Mouse (Mus musculus) G1E (cell line): Measurements from ENCODE around the gene Ppp1r15b. TPM values are rescaled to one million over a fixed set of nuclear protein-coding genes. Genes with fewer than 3 reads are reported as not detected.

ENCODE experiments used
- ATAC-seq: 2 replicates; pipeline ENCODE4 v1.8.0; 2016; ENCODE audit warnings: mild to moderate bottlenecking; ENCODE audit not compliant: insufficient number of reproducible peaks, poor library complexity, low FRiP score, severe bottlenecking; ENCODE audit errors: extremely low read depth
- DNase-seq: peaks from one replicate; pipeline ENCODE4 v3.0.0; 2012; ENCODE audit warnings: low spot score
- H3K27me3 ChIP-seq: 2 replicates; pipeline ENCODE4 v1.6.1; 2012; ENCODE audit warnings: mild to moderate bottlenecking, low read length, inconsistent platforms; ENCODE audit not compliant: insufficient read depth
- H3K36me3 ChIP-seq: replicated peaks from 2 replicates; pipeline ENCODE3; 2012; ENCODE audit warnings: mild to moderate bottlenecking, inconsistent platforms
- H3K4me1 ChIP-seq: 2 replicates; pipeline ENCODE4 v1.6.1; 2012; ENCODE audit warnings: low read depth, low read length, inconsistent platforms, mixed read lengths; ENCODE audit not compliant: insufficient read depth
- H3K4me3 ChIP-seq: 2 replicates; pipeline ENCODE4 v1.5.1; 2012; ENCODE audit warnings: low read depth, mild to moderate bottlenecking, inconsistent platforms, low read length, moderate library complexity, mixed read lengths
- H3K9me3 ChIP-seq: replicated peaks from 2 replicates; pipeline ENCODE4 v1.6.1; 2012; ENCODE audit warnings: inconsistent platforms
- CTCF ChIP-seq: IDR thresholded peaks from 2 replicates; pipeline ENCODE4 v1.5.1; 2012; ENCODE audit warnings: low read depth, low read length, inconsistent platforms, mixed read lengths
- GATA1 ChIP-seq: IDR thresholded peaks from 2 replicates; pipeline ENCODE4 v1.6.1; 2012; ENCODE audit warnings: borderline replicate concordance, low read length, inconsistent platforms, mixed read lengths
- GATA2 ChIP-seq: IDR thresholded peaks from 2 replicates; pipeline ENCODE4 v1.6.1; 2012; ENCODE audit warnings: low read depth, low read length, inconsistent platforms, borderline replicate concordance
- POLR2AphosphoS5 ChIP-seq: IDR thresholded peaks from 2 replicates; pipeline ENCODE4 v1.6.1; 2012; ENCODE audit warnings: low read depth, low read length, inconsistent platforms; ENCODE audit not compliant: insufficient replicate concordance
- TAL1 ChIP-seq: conservative IDR thresholded peaks from 2 replicates; pipeline ENCODE4 v1.6.1; 2012; ENCODE audit warnings: low read depth, low read length, inconsistent platforms, mixed read lengths
- polyA plus RNA-seq: library from polyadenylated mRNA; stranded (reverse); fragments of >175 nt; gene quantifications from 2 replicates; pipeline ENCODE4 v1.2.3, GENCODE M21; 2012
- total RNA-seq, 2 experiments: library from RNA; stranded (forward) in 1 of 2; stranded (reverse) in 1 of 2; fragments of 200-1000 nt in 1 of 2; fragments of >200 nt in 1 of 2; fragmentation: Nextera tagmentation in 1 of 2; gene quantifications; 2 replicates each; pipeline ENCODE4 v1.2.3; 2014 to 2017

The Ppp1r15b gene
- total and polyA plus RNA-seq, 3 experiments = 35.3 to 131 (median 100) TPM

DNA sequence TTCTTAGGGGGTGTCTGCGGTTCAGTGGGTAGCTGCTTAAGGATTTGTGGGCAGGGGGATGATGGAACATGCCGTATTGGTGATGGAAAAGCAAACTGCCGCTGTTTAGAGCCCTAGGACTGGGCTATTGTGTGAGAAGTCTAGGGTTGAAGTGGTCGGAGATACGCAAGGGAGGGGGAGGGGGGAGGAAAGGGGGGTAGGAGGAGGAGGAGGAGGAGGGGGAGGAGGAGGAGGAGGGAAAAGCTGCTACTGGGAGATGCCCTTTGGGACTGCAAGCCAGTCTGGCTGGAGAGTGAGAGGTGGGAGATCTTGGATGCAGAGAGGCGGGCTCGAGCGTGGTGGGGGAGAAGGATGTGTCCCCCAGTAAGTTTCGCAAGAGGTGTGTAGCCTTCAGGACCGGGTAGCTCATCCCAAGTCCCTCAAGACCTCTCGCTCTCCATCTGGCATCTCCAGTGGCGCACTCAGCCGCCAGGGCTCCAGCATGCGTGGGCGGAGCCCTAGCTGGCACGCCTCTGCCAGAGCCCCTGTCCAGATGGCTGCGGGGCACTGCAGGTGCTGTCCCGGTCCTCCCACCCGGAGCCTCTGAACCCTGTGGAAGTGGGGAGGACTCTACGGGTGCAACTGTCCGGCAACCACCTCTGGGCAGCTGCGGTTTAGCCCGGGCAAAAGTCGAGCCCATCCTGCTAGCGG is 51.2 kb downstream of the Ppp1r15b start:
- Histone ChIP-seq H3K27me3 (peaks cover 53% of the 10 kb centered on the region), H3K36me3 (no peaks in the 10 kb centered on the region), H3K4me1 (peaks cover 2% of the 10 kb centered on the region; the same call in 1 of the 2 replicates), H3K9me3 (no peaks in the 10 kb centered on the region), H3K4me3 (no peak overlapping the region)
- TF ChIP-seq GATA1 (no peak), CTCF (no peak)
- no peak for DNase-seq
- ATAC-seq = no peak

DNA sequence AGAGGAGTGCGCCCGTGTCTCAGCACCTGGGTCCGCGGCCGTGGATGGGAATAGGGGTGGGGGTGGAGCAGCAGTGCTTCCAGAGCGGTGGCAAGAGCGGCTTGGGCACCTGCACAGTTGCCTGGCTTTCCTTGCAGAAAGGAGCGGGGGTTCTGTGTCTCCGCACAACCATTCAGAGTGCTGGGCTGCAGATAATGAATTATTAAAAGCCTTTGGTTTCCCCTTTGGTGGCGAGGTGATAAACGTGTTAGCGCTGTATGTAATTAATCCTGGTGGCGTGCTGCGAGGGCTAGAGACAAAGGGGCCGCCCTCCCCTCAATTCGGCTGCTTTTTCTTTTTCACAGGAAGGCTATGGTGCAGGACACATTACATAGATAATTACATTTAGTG is 51.8 kb downstream of the Ppp1r15b start:
- TF ChIP-seq TAL1 = no peak
- TF ChIP-seq CTCF = no peak
- TF ChIP-seq GATA2 = no peak
- no peak for TF ChIP-seq GATA1
- no peak for TF ChIP-seq POLR2AphosphoS5
- ATAC-seq = no peak

DNA sequence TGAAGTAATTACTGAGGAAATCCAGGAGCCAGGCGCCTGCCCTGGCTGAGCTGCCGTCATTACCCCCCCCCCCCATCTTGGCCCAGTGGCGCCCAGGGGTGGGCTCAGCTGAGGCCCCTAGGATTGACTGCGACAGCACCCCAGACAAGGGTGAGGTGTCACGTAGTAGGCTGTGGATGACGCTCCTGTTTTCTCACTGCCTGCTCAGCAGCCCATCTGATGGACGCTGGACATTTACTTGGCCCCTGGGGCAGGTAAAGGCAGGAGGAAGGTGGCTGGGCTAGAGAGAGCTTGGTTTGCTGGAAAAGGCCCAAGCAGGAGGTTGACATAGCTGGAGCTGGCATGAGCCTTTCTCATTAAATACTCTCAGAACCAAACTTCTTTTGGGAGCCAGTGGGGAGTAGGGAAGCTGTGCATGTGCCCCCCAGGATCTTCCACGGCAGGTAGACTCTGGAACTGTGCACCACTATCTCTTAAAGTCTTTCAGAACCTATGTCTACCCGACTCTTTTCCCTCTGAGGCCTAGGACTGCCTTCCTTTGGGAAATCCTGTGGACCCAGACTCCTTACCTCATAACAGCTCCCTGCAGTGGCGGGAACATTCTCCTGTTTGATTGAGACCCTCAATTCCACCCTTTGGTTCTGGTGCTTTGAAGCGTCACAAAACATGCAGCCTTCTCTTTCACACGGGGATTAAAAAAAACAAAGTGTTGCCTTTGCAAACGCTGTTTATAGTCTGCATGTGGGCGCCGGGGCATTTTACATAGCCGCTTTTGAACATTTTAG is 52.4 kb downstream of the Ppp1r15b start:
- H3K9me3 ChIP-seq = no peaks in the 10 kb centered on the region
- TF ChIP-seq GATA2 = no peak
- TF ChIP-seq CTCF = no peak
- TF ChIP-seq POLR2AphosphoS5 = no peak
- no peak for TF ChIP-seq GATA1
- no peak for TF ChIP-seq TAL1
- ATAC-seq = no peak
- no peak for DNase-seq
- H3K4me1 ChIP-seq = peaks cover 2% of the 10 kb centered on the region; the same call in 1 of the 2 replicates
- peaks cover 48% of the 10 kb centered on the region for H3K27me3 ChIP-seq
- H3K36me3 ChIP-seq = no peaks in the 10 kb centered on the region
- no peak overlapping the region for H3K4me3 ChIP-seq

More for the DNA sequence above, 51.8 kb downstream of the Ppp1r15b start:
- Histone ChIP-seq H3K27me3 (peaks cover 52% of the 10 kb centered on the region), H3K36me3 (no peaks in the 10 kb centered on the region), H3K9me3 (no peaks in the 10 kb centered on the region), H3K4me3 (no peak overlapping the region), H3K4me1 (peaks cover 2% of the 10 kb centered on the region; the same call in 1 of the 2 replicates)
- DNase-seq = no peak

DNA sequence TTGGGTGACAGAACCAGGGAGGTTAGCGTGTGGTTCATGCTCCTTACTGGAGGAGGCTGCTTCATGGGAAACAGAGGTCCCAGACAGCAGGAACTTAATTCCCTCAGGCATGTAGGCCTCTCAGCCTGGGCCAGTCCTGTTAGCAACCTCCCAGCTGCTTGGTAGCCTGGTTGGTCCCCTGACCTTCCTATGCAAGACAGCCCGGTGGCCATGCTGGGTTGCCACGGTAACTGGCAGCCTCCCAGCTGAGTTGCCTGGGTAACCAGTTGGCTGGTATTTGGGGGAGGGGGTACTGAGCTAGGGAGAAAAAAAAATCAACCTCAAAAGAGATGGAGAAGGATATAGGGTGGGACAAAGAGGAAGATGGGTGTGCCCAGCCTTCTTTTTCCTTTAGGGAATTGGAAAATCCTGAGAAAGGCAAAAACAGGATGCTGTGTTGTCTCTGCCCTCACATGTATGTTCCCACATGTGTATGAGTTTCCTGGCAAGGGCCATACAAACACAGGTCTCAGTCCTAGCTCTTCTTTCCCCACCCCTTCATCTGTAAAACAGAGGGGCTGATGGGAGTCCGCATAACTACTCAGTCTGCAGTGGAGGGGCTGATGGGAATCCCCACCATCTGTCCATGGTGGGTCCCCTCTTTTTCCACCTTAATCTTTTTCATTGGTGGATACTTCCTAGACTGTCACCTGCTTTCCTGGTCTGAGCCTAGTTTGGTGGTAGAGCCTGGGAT is 57.2 kb downstream of the Ppp1r15b start:
- no peaks in the 10 kb centered on the region for H3K9me3 ChIP-seq
- DNase-seq (no peak), ATAC-seq (no peak)
- TF ChIP-seq CTCF (no peak), TAL1 (no peak), GATA2 (no peak), GATA1 (no peak), POLR2AphosphoS5 (no peak)
- H3K4me1 ChIP-seq = no peaks in the 10 kb centered on the region
- peaks cover 17% of the 10 kb centered on the region for H3K27me3 ChIP-seq
- no peak overlapping the region for H3K4me3 ChIP-seq
- H3K36me3 ChIP-seq = no peaks in the 10 kb centered on the region

DNA sequence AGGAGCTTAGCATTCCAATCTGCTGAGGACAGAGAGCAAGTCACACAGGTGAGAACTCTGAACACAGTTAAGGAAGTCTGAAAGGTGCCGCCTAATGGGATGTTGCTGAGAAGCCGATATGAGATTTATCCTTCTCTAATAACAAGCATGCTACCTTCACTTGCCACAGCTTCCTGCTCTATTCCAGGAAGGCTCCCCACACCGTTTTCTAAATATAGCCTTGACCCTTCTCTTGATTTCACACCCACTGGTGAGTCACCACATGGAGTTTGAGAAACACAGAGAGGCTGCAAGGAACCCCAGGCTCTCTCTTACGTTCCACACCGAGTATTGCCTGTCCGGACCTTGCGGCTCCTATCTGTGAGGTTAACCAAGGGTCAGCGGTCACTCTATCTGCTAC is 57.8 kb downstream of the Ppp1r15b start:
- H3K4me1 ChIP-seq = no peaks in the 10 kb centered on the region
- TF ChIP-seq CTCF = no peak
- TF ChIP-seq POLR2AphosphoS5 = no peak
- no peak for TF ChIP-seq TAL1
- no peak for TF ChIP-seq GATA2
- no peak for TF ChIP-seq GATA1
- H3K36me3 ChIP-seq = no peaks in the 10 kb centered on the region
- ATAC-seq (no peak), DNase-seq (no peak)
- peaks cover 13% of the 10 kb centered on the region for H3K27me3 ChIP-seq
- no peak overlapping the region for H3K4me3 ChIP-seq
- no peaks in the 10 kb centered on the region for H3K9me3 ChIP-seq

Other genes starting within 250 kb of the Ppp1r15b start
- gene Mdm4, start 100.6 kb upstream of the Ppp1r15b start, total RNA-seq (2014; fragmentation: Nextera tagmentation) = 323 and 378 TPM in 2 replicates
- 173 and 219 TPM in 2 replicates for gene Mdm4, start 100.6 kb upstream of the Ppp1r15b start, total RNA-seq (2017)
- gene Mdm4, start 100.6 kb upstream of the Ppp1r15b start, polyA plus RNA-seq = 76.1 and 87.3 TPM in 2 replicates
- gene Pik3c2b, start 85.5 kb upstream of the Ppp1r15b start, total RNA-seq (2014; fragmentation: Nextera tagmentation) = not detected in 2 replicates
- 0.12 and 0.27 TPM in 2 replicates for gene Pik3c2b, start 85.5 kb upstream of the Ppp1r15b start, total RNA-seq (2017)
- not detected in 2 replicates for gene Pik3c2b, start 85.5 kb upstream of the Ppp1r15b start, polyA plus RNA-seq
- gene Plekha6, start 33.1 kb downstream of the Ppp1r15b start, total RNA-seq (2014; fragmentation: Nextera tagmentation) = not detected in 2 replicates
- gene Plekha6, start 33.1 kb downstream of the Ppp1r15b start, total RNA-seq (2017) = 0.17 and 0.38 TPM in 2 replicates
- gene Plekha6, start 33.1 kb downstream of the Ppp1r15b start, polyA plus RNA-seq = 0.02 and 0.07 TPM in 2 replicates
- gene Golt1a, start 178.7 kb downstream of the Ppp1r15b start, total RNA-seq (2014; fragmentation: Nextera tagmentation) = not detected in 2 replicates
- gene Golt1a, start 178.7 kb downstream of the Ppp1r15b start, total RNA-seq (2017) = not detected in 2 replicates
- not detected in 2 replicates for gene Golt1a, start 178.7 kb downstream of the Ppp1r15b start, polyA plus RNA-seq
- gene Kiss1, start 190.7 kb downstream of the Ppp1r15b start, total RNA-seq (2014; fragmentation: Nextera tagmentation) = not detected in 2 replicates
- not detected in 2 replicates for gene Kiss1, start 190.7 kb downstream of the Ppp1r15b start, total RNA-seq (2017)
- gene Kiss1, start 190.7 kb downstream of the Ppp1r15b start, polyA plus RNA-seq = not detected in 2 replicates
- not detected in 2 replicates for gene Ren1, start 219.4 kb downstream of the Ppp1r15b start, total RNA-seq (2014; fragmentation: Nextera tagmentation)
- not detected in 2 replicates for gene Ren1, start 219.4 kb downstream of the Ppp1r15b start, total RNA-seq (2017)
- not detected in 2 replicates for gene Ren1, start 219.4 kb downstream of the Ppp1r15b start, polyA plus RNA-seq
- not detected in 2 replicates for gene Etnk2, start 232.4 kb downstream of the Ppp1r15b start, total RNA-seq (2014; fragmentation: Nextera tagmentation)
- 0.05 and 0.06 TPM in 2 replicates for gene Etnk2, start 232.4 kb downstream of the Ppp1r15b start, total RNA-seq (2017)
- gene Etnk2, start 232.4 kb downstream of the Ppp1r15b start, polyA plus RNA-seq = not detected in 2 replicates